In genomic region chrX:151096171-151097058, GRCm38 (mm10) we compare ENCODE assay signal across 8 mouse cellular contexts. TPM values are rescaled to one million over a fixed set of nuclear protein-coding genes. Genes with fewer than 3 reads are reported as not detected.
DNase-seq lines count a peak whose midpoint lies in the region; ATAC-seq lines count a peak whose summit lies in the region.

Gene Tsr2, minus strand, starts transcription at chrX:151096543.

- peak; percentile 94 for ATAC-seq in hindbrain, embryonic 11.5 days (ENCODE audit: low FRiP score)

- no peaks in the 10 kb centered on the region for H3K9me3 ChIP-seq in hindbrain, embryonic 11.5 days (ENCODE audit: control insufficient read depth, low read length)

- peak; percentile 83 for DNase-seq in NIH3T3 (ENCODE audit: low read depth)
- peak; percentile 81 for DNase-seq in cerebellum, adult 9-11 months
- peak; percentile 66 to 85 for DNase-seq in frontal cortex, adult 2 months (ENCODE audit: extremely low spot score in 1 of 2, low spot score in 1 of 2)
- peak; percentile 75 for DNase-seq in hindbrain, embryonic 11.5 days (ENCODE audit: low spot score)
- DNase-seq in layer of hippocampus, postnatal 10 days (ENCODE audit: low spot score in 2 of 2): peak; percentile 62 to 74
- peak; percentile 84 for DNase-seq in lung, postnatal 10 days
- peak; percentile 46 for DNase-seq in retina, adult 2 months (ENCODE audit: low read depth, low spot score)
- DNase-seq in thymus, postnatal 36 days: peak; percentile 61 to 67

- 18% methylated on average over 35 of the region's 35 CpGs for WGBS in hindbrain, embryonic 11.5 days

- peak within 1 kb of the TSS; percentile 36; the same call in 1 of the 2 replicates for H3K27ac ChIP-seq in hindbrain, embryonic 11.5 days (ENCODE audit: low read depth, low read length)

- no peaks in the 10 kb centered on the region for H3K4me1 ChIP-seq in hindbrain, embryonic 11.5 days (replicated peaks; ENCODE audit: control insufficient read depth, insufficient read depth, low read length)

- no peaks in the 10 kb centered on the region for H3K36me3 ChIP-seq in hindbrain, embryonic 11.5 days (ENCODE audit: control insufficient read depth, insufficient read depth, low read length)

- H3K4me3 ChIP-seq in hindbrain, embryonic 11.5 days (ENCODE audit: low read depth, low read length): peak within 1 kb of the TSS; percentile 60

- H3K9ac ChIP-seq in hindbrain, embryonic 11.5 days (ENCODE audit: low read depth, low read length): peak within 1 kb of the TSS; percentile 66

- peak within 1 kb of the TSS; percentile 45 for H3K4me2 ChIP-seq in hindbrain, embryonic 11.5 days (replicated peaks; ENCODE audit: low read depth, low read length)

- no peaks in the 10 kb centered on the region for H3K27me3 ChIP-seq in hindbrain, embryonic 11.5 days (ENCODE audit: control insufficient read depth, insufficient read depth, low read length)

RNA-seq across cellular contexts. Expression of gene Tsr2, which starts in this region (rescaled TPM):
- polyA plus RNA-seq in frontal cortex, adult 2 months (2012; rRNA removed): 59.3 and 66.9 TPM in 2 replicates
- 39.1 and 43.1 TPM in 2 replicates for polyA plus RNA-seq in hindbrain, embryonic 11.5 days (2014; fragmentation: Nextera tagmentation; extraction: Ambion mirVana)
- 10 to 100 TPM; 52.6 to 56.6 TPM for total RNA-seq in layer of hippocampus, postnatal 10 days (2021)

Comparison
In these comparisons a context has a peak if more than half of its experiments do, and no peak if none do; other contexts are left out.
1. Peak in every context shown above with its lines: DNase-seq, ATAC-seq, H3K4me3 ChIP-seq and H3K27ac ChIP-seq.